Mouse (Mus musculus): ENCODE results near the gene Gm21887.

The Gm21887 gene

DNA sequence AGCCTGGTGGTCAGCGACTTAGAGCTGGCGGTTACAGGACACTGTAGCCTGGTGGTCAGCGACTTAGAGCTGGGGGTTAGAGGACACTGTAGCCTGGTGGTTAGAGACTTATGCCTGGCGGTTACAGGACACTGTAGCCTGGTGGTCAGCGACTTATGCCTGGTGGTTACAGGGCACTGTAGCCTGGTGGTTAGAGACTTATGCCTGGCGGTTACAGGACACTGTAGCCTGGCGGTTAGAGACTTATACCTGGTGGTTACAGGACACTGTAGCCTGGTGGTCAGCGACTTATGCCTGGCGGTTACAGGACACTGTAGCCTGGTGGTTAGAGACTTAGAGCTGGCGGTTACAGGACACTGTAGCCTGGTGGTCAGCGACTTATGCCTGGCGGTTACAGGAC, 6.4 kb downstream of the Gm21887 start:
- peak in 1 of 2 experiments; percentile 3 for DNase-seq

DNA sequence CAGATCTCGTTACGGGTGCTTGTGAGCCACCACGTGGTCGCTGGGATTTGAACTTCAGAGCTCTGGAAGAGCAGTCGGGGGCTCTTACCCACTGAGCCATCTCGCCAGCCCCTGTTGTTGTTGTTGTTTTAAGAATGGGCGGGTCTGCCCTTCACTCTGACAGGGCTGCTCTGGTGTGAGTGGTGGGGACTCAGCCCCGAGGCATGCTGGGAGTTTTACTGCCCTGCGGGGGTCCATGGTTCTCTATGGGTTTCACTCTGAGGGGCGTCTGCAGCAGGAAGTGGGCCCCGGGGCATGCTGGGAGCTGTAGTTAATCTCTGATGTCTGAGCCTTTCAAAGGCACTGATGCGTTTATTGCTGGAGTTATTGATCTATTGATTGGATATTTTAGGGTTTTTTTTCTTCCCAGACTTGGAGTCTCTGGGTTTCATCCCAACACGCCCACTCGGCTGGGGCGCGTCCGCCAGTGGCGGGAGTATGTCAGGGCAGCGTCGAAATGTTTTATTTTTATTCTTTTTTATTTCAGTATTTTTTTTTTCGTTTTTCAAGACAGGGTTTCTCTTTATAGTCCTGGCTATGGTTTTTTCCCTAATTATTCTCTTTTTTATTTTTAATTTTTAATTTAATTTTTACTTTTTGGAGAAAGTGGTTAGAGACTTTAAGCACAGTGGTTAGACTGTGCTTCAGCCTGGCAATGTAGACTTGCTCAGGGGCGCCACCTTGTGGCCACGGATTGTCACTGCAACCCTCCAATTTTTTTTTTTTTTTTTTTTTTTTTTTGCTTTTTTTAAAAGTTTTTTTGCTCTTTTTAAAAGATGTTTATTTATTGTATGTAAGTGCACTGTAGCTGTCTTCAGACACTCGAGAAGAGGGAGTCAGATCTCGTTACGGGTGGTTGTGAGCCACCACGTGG, 8.1 kb downstream of the Gm21887 start:
- DNase-seq: peak; percentile 82 to 89

DNA sequence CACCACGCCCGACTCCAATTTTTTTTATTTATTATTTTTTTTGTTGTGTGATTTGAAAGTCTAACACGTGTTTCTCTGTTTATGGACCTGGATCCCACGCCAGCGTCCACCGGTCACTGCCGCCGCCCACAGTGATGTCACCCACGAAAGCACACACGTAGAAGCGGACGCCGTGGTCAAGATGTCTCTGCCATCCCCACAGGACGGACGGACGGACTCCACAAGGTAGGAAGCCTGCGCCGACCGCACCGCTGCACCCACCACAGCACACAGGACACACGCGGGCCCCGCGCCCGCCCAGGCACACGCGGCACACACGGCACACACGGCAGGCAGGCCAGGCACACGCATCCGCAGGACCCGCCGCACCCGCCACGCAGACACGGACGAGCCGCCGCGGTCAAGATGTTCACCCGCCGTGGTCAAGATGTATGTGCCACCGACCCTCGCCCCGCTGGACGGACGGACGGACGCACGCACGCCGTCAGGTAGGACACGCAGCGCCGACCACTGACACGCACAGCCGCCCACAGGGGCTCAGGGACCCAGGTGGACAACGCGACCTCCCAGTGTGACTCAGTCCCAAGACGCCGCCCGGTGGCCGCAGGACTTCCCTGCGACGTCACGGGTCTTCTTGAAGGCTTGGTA, 9.2 kb downstream of the Gm21887 start:
- peak; percentile 71 to 75 for DNase-seq

DNA sequence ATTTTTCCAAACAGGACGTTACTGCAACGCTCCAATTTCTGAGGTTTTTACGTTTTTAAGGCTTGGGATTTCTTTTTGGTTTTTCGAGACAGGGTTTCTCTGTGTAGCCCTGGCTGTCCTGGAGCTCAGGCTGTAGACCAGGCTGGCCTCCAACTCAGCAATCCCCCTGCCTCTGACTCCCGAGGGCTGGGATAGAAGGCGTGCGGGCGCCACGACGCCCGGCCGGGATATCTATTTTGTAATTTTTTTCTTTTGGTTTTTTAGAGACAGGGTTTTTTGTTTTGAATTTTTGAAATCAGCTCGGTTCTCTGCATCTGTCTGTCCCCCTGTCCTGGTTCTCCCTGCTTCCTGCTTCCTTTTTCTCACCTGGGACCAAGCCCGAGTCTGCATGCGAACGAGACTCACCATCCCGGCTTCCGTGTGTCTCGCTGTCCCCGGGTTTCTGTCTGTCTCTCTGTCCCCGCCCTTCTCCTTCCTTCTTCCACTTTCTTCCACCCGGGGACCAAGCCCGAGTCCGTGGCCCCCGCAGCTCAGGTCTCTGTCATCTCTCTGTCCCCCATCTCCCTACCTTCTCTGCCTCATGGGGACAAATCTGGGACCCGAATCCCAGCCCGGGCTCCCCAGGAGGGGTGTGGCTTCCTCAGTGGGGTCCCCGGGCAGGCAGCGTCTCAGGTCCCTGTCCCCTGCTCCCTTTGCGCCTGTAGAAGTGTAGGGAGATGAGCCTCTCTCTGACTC, 9.9 kb downstream of the Gm21887 start:
- DNase-seq: peak in 1 of 2 experiments; percentile 53

DNA sequence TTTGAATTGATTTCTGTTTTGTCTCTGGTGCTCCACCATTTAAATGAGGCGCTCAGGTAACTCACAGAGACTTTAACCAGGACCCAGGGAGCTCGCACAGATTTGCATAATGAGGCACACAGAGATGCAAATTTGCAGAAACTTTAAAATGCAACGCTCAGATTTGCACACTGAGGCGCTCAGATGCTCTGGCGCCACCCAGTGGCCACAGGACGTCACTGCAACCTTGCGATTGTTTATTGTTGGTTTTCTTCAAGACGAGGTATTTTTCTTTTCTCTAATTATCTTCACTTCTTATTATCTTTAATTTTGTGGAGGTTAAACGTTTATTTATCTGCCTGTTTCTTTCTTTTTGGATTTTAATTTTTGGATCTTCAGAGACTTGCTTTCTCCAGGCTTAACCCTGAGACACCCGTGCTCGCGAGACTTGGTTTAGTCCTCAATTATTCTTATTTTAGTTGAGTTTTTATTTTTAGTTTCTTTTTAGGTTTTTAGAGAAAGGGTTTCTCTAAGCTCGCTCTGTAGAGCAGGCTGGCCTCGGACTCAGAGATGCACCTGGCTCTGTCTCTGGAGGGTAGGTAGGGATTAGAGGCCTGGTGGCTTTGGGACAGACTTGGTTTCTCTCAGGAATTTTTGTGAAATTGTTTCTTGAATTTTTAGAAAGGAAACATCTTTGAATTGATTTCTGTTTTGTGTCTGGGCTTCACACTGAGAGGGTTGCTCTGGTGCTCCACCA, 10.7 kb downstream of the Gm21887 start:
- peak; percentile 93 to 100 for DNase-seq

DNA sequence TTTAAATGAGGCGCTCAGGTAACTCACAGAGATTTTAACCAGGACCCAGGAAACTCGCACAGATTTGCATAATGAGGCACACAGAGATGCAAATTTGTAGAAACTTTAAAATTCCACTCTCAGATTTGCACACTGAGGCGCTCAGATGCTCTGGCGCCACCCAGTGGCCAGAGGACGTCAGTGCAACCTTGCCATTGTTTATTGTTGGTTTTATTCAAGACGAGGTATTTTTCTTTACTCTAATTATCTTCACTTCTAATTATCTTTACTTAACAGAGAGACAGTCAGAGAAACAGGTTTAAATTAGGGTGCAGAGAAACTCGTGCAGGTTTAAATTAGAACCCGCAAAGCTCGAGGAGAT, 11.2 kb downstream of the Gm21887 start:
- peak; percentile 87 to 95 for DNase-seq

DNA sequence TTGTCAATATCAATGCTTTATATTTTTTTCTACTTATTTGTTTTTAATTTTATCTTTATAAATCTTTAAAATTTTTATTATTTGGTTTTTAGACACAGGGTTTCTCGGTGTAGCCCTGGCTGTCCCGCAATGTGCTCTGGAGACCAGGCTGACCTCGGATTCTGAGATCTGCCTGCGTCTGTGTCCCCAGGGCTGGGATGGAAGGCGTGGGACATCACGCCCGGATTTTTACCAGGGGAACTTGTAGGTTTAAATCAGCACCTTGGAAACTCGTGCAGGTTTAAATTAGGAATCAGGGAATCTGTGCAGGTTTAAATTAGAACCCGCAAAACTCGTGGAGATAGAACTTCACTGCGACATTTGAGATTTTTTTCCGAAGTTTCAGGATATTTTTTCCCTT, 11.7 kb downstream of the Gm21887 start:
- peak in 1 of 2 experiments; percentile 31 for DNase-seq

DNA sequence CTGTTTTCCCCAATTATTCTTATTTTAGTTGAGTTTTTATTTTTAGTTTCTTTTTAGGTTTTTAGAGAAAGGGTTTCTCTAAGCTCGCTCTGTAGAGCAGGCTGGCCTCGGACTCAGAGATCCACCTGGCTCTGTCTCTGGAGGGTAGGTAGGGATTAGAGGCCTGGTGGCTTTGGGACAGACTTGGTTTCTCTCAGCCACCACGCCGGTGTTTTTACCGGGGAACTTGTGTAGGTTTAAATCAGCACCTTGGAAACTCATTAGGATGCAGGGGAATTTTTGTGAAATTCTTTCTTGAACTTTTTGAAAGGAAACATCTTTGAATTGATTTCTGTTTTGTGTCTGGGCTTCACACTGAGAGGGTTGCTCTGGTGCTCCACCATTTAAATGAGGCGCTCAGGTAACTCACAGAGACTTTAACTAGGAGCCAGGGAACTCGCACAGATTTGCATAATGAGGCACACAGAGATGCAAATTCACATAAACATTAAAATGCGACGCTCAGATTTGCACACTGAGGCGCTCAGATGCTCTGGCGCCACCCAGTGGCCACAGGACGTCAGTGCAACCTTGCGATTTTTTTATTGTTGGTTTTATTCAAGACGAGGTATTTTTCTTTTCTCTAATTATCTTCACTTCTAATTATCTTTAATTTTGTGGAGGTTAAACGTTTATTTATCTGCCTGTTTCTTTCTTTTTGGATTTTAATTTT, 12.4 kb downstream of the Gm21887 start:
- peak; percentile 74 to 86 for DNase-seq

Measured in cerebellum, postnatal 14 days (tissue).